Mouse (Mus musculus) thymus, postnatal 14 days (tissue): ENCODE measurements around the gene Gimap5.

Source experiments
- DNase-seq: peaks from one replicate; pipeline ENCODE4 v3.0.0; 2021

The Gimap5 gene

GRCm38 (mm10) chr6:48745959-48746889 is at the start of gene Gimap5:
Gene Gimap5, plus strand, starts transcription at chr6:48746197.
- peak; percentile 75 for DNase-seq

- no peak for DNase-seq
Observed at GRCm38 (mm10) chr6:48696830-48697554, 49.0 kb upstream of the Gimap5 start.

GRCm38 (mm10) chr6:48697555-48697930 is 48.5 kb upstream of the Gimap5 start:
- DNase-seq, result no peak

- DNase-seq, result no peak
Observed at GRCm38 (mm10) chr6:48698066-48698856, 47.7 kb upstream of the Gimap5 start.

GRCm38 (mm10) chr6:48698888-48699287 is 47.1 kb upstream of the Gimap5 start:
- DNase-seq, result no peak

- peak; percentile 31 for DNase-seq
Observed at GRCm38 (mm10) chr6:48700251-48701075, 45.5 kb upstream of the Gimap5 start.

- DNase-seq, result no peak
Observed at GRCm38 (mm10) chr6:48702146-48702545, 43.9 kb upstream of the Gimap5 start.

GRCm38 (mm10) chr6:48702601-48703000 is 43.4 kb upstream of the Gimap5 start:
- no peak for DNase-seq

GRCm38 (mm10) chr6:48704146-48704545 is 41.9 kb upstream of the Gimap5 start:
- DNase-seq, result no peak

GRCm38 (mm10) chr6:48706130-48706529 is 39.9 kb upstream of the Gimap5 start:
- DNase-seq, result peak; percentile 27

- DNase-seq, result peak; percentile 85
Observed at GRCm38 (mm10) chr6:48718455-48718854, 27.5 kb upstream of the Gimap5 start, which contains the start of the genes Gm28053 and Gimap7. Gene Gm28053, plus strand, starts transcription at chr6:48718607. Gene Gimap7, plus strand, starts transcription at chr6:48718621.

GRCm38 (mm10) chr6:48720326-48720725 is 25.7 kb upstream of the Gimap5 start:
- no peak for DNase-seq

GRCm38 (mm10) chr6:48723468-48723867 is 22.5 kb upstream of the Gimap5 start:
- no peak for DNase-seq

GRCm38 (mm10) chr6:48725476-48725875 is 20.5 kb upstream of the Gimap5 start:
- DNase-seq, result peak; percentile 43

- no peak for DNase-seq
Observed at GRCm38 (mm10) chr6:48727761-48728160, 18.2 kb upstream of the Gimap5 start.

GRCm38 (mm10) chr6:48732864-48733304 is 13.1 kb upstream of the Gimap5 start:
- peak; percentile 83 for DNase-seq

- DNase-seq, result no peak
Observed at GRCm38 (mm10) chr6:48733660-48734059, 12.3 kb upstream of the Gimap5 start.

GRCm38 (mm10) chr6:48737053-48737452 is 8.9 kb upstream of the Gimap5 start:
- DNase-seq, result no peak

- no peak for DNase-seq
Observed at GRCm38 (mm10) chr6:48737688-48738087, 8.3 kb upstream of the Gimap5 start.

GRCm38 (mm10) chr6:48738961-48739779 is 6.8 kb upstream of the Gimap5 start, which contains the start of gene Gimap1:
Gene Gimap1, plus strand, starts transcription at chr6:48739054.
- peak; percentile 83 for DNase-seq

GRCm38 (mm10) chr6:48739780-48740055 is 6.3 kb upstream of the Gimap5 start:
- no peak for DNase-seq
